Mouse (Mus musculus) small intestine, adult 2 months (tissue): ENCODE data around the gene Med13.

Experiments
- CTCF ChIP-seq: fragments of 200-500 bp; IDR thresholded peaks from 2 replicates; pipeline ENCODE4 v1.5.1; 2012; ENCODE audit warnings: low read depth, mild to moderate bottlenecking, control low read depth, inconsistent platforms, low read length, moderate library complexity, mixed read lengths; ENCODE audit not compliant: insufficient replicate concordance, insufficient read length; ENCODE audit errors: extremely low read depth
- POLR2A ChIP-seq: fragments of 200-500 bp; IDR thresholded peaks from 2 replicates; pipeline ENCODE4 v1.6.1; 2012; ENCODE audit warnings: low read depth, mild to moderate bottlenecking, control low read depth, inconsistent platforms, low read length, moderate library complexity

- TF ChIP-seq POLR2A (no peak), CTCF (no peak)
Measured at GRCm38 (mm10) chr11:86395100-86395499, 37.7 kb upstream of the Med13 start.
